Mouse (Mus musculus): Measurements from ENCODE around the gene Map2k1. TPM values are rescaled to one million over a fixed set of nuclear protein-coding genes. Genes with fewer than 3 reads are reported as not detected.

Map2k1 gene
- polyA plus RNA-seq, 1 experiment from 2014 or later: 92.4 TPM

- no peak overlapping the region for H3K9ac ChIP-seq (ENCODE audit: low read length)
- H3K4me1 ChIP-seq (ENCODE audit: control insufficient read depth in 2 of 2, insufficient read depth in 2 of 2, low read length in 2 of 2): no peaks in the 10 kb centered on the region
- no peak overlapping the region for H3K27ac ChIP-seq (replicated peaks in 1 of 2; ENCODE audit: control insufficient read depth in 1 of 2, insufficient read depth in 1 of 2, low read depth in 2 of 2, low read length in 2 of 2)
- H3K36me3 ChIP-seq (ENCODE audit: control insufficient read depth, insufficient read depth, low read length): no peaks in the 10 kb centered on the region
- H3K4me2 ChIP-seq (ENCODE audit: low read length): no peak overlapping the region
- no peak overlapping the region for H3K4me3 ChIP-seq (ENCODE audit: control insufficient read depth in 1 of 2, insufficient read depth in 1 of 2, low read depth in 1 of 2, low read length in 2 of 2)
- ATAC-seq (ENCODE audit: insufficient number of reproducible peaks, insufficient read depth, low FRiP score, low read depth): no peak
- 82% methylated on average over 1 of the region's 1 CpGs for WGBS
- no peaks in the 10 kb centered on the region for H3K9me3 ChIP-seq (ENCODE audit: control insufficient read depth, low read length)
- no peaks in the 10 kb centered on the region for H3K27me3 ChIP-seq (ENCODE audit: control insufficient read depth, insufficient read depth, low read length)
Observed at GRCm38 (mm10) chr9:64267231-64267630, 13.8 kb upstream of the Map2k1 start.

GRCm38 (mm10) chr9:64264813-64265212 lies 11.4 kb upstream of the Map2k1 start:
- 50% methylated on average over 1 of the region's 1 CpGs for WGBS
- Histone ChIP-seq H3K9ac (ENCODE audit: low read length) (no peak overlapping the region), H3K9me3 (ENCODE audit: control insufficient read depth, low read length) (no peaks in the 10 kb centered on the region), H3K36me3 (ENCODE audit: control insufficient read depth, insufficient read depth, low read length) (no peaks in the 10 kb centered on the region), H3K27me3 (ENCODE audit: control insufficient read depth, insufficient read depth, low read length) (no peaks in the 10 kb centered on the region), H3K27ac (replicated peaks in 1 of 2; ENCODE audit: control insufficient read depth in 1 of 2, insufficient read depth in 1 of 2, low read depth in 2 of 2, low read length in 2 of 2) (no peak overlapping the region), H3K4me1 (ENCODE audit: control insufficient read depth in 2 of 2, insufficient read depth in 2 of 2, low read length in 2 of 2) (no peaks in the 10 kb centered on the region), H3K4me2 (ENCODE audit: low read length) (no peak overlapping the region), H3K4me3 (ENCODE audit: control insufficient read depth in 1 of 2, insufficient read depth in 1 of 2, low read depth in 1 of 2, low read length in 2 of 2) (no peak overlapping the region)
- no peak for ATAC-seq (ENCODE audit: insufficient number of reproducible peaks, insufficient read depth, low FRiP score, low read depth)

- WGBS: 81% methylated on average over 4 of the region's 4 CpGs
- Histone ChIP-seq H3K9me3 (ENCODE audit: control insufficient read depth, low read length) (no peaks in the 10 kb centered on the region), H3K27ac (replicated peaks in 1 of 2; ENCODE audit: control insufficient read depth in 1 of 2, insufficient read depth in 1 of 2, low read depth in 2 of 2, low read length in 2 of 2) (no peak overlapping the region), H3K4me2 (ENCODE audit: low read length) (no peak overlapping the region), H3K9ac (ENCODE audit: low read length) (no peak overlapping the region), H3K4me3 (ENCODE audit: control insufficient read depth in 1 of 2, insufficient read depth in 1 of 2, low read depth in 1 of 2, low read length in 2 of 2) (no peak overlapping the region), H3K27me3 (ENCODE audit: control insufficient read depth, insufficient read depth, low read length) (no peaks in the 10 kb centered on the region), H3K36me3 (ENCODE audit: control insufficient read depth, insufficient read depth, low read length) (no peaks in the 10 kb centered on the region), H3K4me1 (ENCODE audit: control insufficient read depth in 2 of 2, insufficient read depth in 2 of 2, low read length in 2 of 2) (no peaks in the 10 kb centered on the region)
- ATAC-seq (ENCODE audit: insufficient number of reproducible peaks, insufficient read depth, low FRiP score, low read depth): no peak
Observed at GRCm38 (mm10) chr9:64261023-64261422, 7.6 kb upstream of the Map2k1 start.

GRCm38 (mm10) chr9:64259906-64260305 lies 6.5 kb upstream of the Map2k1 start:
- no peak overlapping the region for H3K9ac ChIP-seq (ENCODE audit: low read length)
- no peak overlapping the region for H3K4me2 ChIP-seq (ENCODE audit: low read length)
- WGBS: 79% methylated on average over 5 of the region's 5 CpGs
- no peaks in the 10 kb centered on the region for H3K9me3 ChIP-seq (ENCODE audit: control insufficient read depth, low read length)
- H3K36me3 ChIP-seq (ENCODE audit: control insufficient read depth, insufficient read depth, low read length): no peaks in the 10 kb centered on the region
- H3K27ac ChIP-seq (replicated peaks in 1 of 2; ENCODE audit: control insufficient read depth in 1 of 2, insufficient read depth in 1 of 2, low read depth in 2 of 2, low read length in 2 of 2): no peak overlapping the region
- H3K4me3 ChIP-seq (ENCODE audit: control insufficient read depth in 1 of 2, insufficient read depth in 1 of 2, low read depth in 1 of 2, low read length in 2 of 2): no peak overlapping the region
- no peaks in the 10 kb centered on the region for H3K4me1 ChIP-seq (ENCODE audit: control insufficient read depth in 2 of 2, insufficient read depth in 2 of 2, low read length in 2 of 2)
- no peaks in the 10 kb centered on the region for H3K27me3 ChIP-seq (ENCODE audit: control insufficient read depth, insufficient read depth, low read length)
- no peak for ATAC-seq (ENCODE audit: insufficient number of reproducible peaks, insufficient read depth, low FRiP score, low read depth)

GRCm38 (mm10) chr9:64256204-64256603 lies 2.8 kb upstream of the Map2k1 start:
- 84% methylated on average over 3 of the region's 3 CpGs for WGBS
- no peak overlapping the region for H3K9ac ChIP-seq (ENCODE audit: low read length)

GRCm38 (mm10) chr9:64255422-64255821 lies 2.0 kb upstream of the Map2k1 start:
- Histone ChIP-seq H3K27me3 (ENCODE audit: control insufficient read depth, insufficient read depth, low read length) (no peaks in the 10 kb centered on the region), H3K36me3 (ENCODE audit: control insufficient read depth, insufficient read depth, low read length) (no peaks in the 10 kb centered on the region), H3K9ac (ENCODE audit: low read length) (no peak overlapping the region), H3K4me1 (ENCODE audit: control insufficient read depth in 2 of 2, insufficient read depth in 2 of 2, low read length in 2 of 2) (peaks cover 2 to 11% of the 10 kb centered on the region in 2 experiments; a peak in 3 of 4 replicates), H3K4me2 (ENCODE audit: low read length) (no peak overlapping the region), H3K27ac (replicated peaks in 1 of 2; ENCODE audit: control insufficient read depth in 1 of 2, insufficient read depth in 1 of 2, low read depth in 2 of 2, low read length in 2 of 2) (no peak overlapping the region), H3K4me3 (ENCODE audit: control insufficient read depth in 1 of 2, insufficient read depth in 1 of 2, low read depth in 1 of 2, low read length in 2 of 2) (no peak overlapping the region), H3K9me3 (ENCODE audit: control insufficient read depth, low read length) (no peaks in the 10 kb centered on the region)
- 66% methylated on average over 3 of the region's 3 CpGs for WGBS
- ATAC-seq (ENCODE audit: insufficient number of reproducible peaks, insufficient read depth, low FRiP score, low read depth): no peak

More at GRCm38 (mm10) chr9:64256204-64256603, 2.8 kb upstream of the Map2k1 start:
- Histone ChIP-seq H3K27me3 (ENCODE audit: control insufficient read depth, insufficient read depth, low read length) (no peaks in the 10 kb centered on the region), H3K4me1 (ENCODE audit: control insufficient read depth in 2 of 2, insufficient read depth in 2 of 2, low read length in 2 of 2) (peaks cover 2 to 9% of the 10 kb centered on the region in 2 experiments; a peak in 3 of 4 replicates), H3K36me3 (ENCODE audit: control insufficient read depth, insufficient read depth, low read length) (no peaks in the 10 kb centered on the region), H3K4me3 (ENCODE audit: control insufficient read depth in 1 of 2, insufficient read depth in 1 of 2, low read depth in 1 of 2, low read length in 2 of 2) (no peak overlapping the region), H3K27ac (replicated peaks in 1 of 2; ENCODE audit: control insufficient read depth in 1 of 2, insufficient read depth in 1 of 2, low read depth in 2 of 2, low read length in 2 of 2) (no peak overlapping the region), H3K4me2 (ENCODE audit: low read length) (no peak overlapping the region), H3K9me3 (ENCODE audit: control insufficient read depth, low read length) (no peaks in the 10 kb centered on the region)
- ATAC-seq (ENCODE audit: insufficient number of reproducible peaks, insufficient read depth, low FRiP score, low read depth): no peak

GRCm38 (mm10) chr9:64252591-64253020 lies 825 bp downstream of the Map2k1 start:
- Histone ChIP-seq H3K9me3 (ENCODE audit: control insufficient read depth, low read length) (no peaks in the 10 kb centered on the region), H3K4me3 (ENCODE audit: control insufficient read depth in 1 of 2, insufficient read depth in 1 of 2, low read depth in 1 of 2, low read length in 2 of 2) (peak overlapping the region; percentile 73), H3K4me2 (ENCODE audit: low read length) (peak overlapping the region; percentile 90), H3K9ac (ENCODE audit: low read length) (peak overlapping the region; percentile 93), H3K4me1 (ENCODE audit: control insufficient read depth in 2 of 2, insufficient read depth in 2 of 2, low read length in 2 of 2) (peaks cover 2 to 16% of the 10 kb centered on the region in 2 experiments), H3K36me3 (ENCODE audit: control insufficient read depth, insufficient read depth, low read length) (no peaks in the 10 kb centered on the region), H3K27ac (replicated peaks in 1 of 2; ENCODE audit: control insufficient read depth in 1 of 2, insufficient read depth in 1 of 2, low read depth in 2 of 2, low read length in 2 of 2) (peak overlapping the region; percentile 83 to 91), H3K27me3 (ENCODE audit: control insufficient read depth, insufficient read depth, low read length) (no peaks in the 10 kb centered on the region)
- under 1% methylated on average over 16 of the region's 16 CpGs for WGBS
- no peak; the same call in 1 of the 2 replicates for ATAC-seq (ENCODE audit: insufficient number of reproducible peaks, insufficient read depth, low FRiP score, low read depth)

GRCm38 (mm10) chr9:64250111-64250730 lies 3.2 kb downstream of the Map2k1 start:
- Histone ChIP-seq H3K9me3 (ENCODE audit: control insufficient read depth, low read length) (no peaks in the 10 kb centered on the region), H3K27me3 (ENCODE audit: control insufficient read depth, insufficient read depth, low read length) (no peaks in the 10 kb centered on the region), H3K9ac (ENCODE audit: low read length) (no peak overlapping the region), H3K4me1 (ENCODE audit: control insufficient read depth in 2 of 2, insufficient read depth in 2 of 2, low read length in 2 of 2) (peaks cover 2 to 16% of the 10 kb centered on the region in 2 experiments), H3K36me3 (ENCODE audit: control insufficient read depth, insufficient read depth, low read length) (peaks cover 3% of the 10 kb centered on the region; the same call in 1 of the 2 replicates), H3K4me3 (ENCODE audit: control insufficient read depth in 1 of 2, insufficient read depth in 1 of 2, low read depth in 1 of 2, low read length in 2 of 2) (no peak overlapping the region), H3K4me2 (ENCODE audit: low read length) (no peak overlapping the region), H3K27ac (replicated peaks in 1 of 2; ENCODE audit: control insufficient read depth in 1 of 2, insufficient read depth in 1 of 2, low read depth in 2 of 2, low read length in 2 of 2) (no peak overlapping the region)
- ATAC-seq (ENCODE audit: insufficient number of reproducible peaks, insufficient read depth, low FRiP score, low read depth): no peak
